Mouse (Mus musculus) gastrocnemius, adult 8-10 months (tissue): ENCODE results near the gene Rpl4. TPM values are rescaled to one million over a fixed set of nuclear protein-coding genes. Genes with fewer than 3 reads are reported as not detected.
"Not testable (repeated sequence)": the region's sequence is repeated elsewhere in the genome, so short reads cannot be mapped to it uniquely, and the experiment has no call there.

ENCODE experiments used
- DNase-seq, 2 experiments: peaks; one replicate each; pipeline ENCODE4 v3.0.0; 2022; ENCODE audit warnings: low spot score in 2 of 2
- total RNA-seq, 4 experiments: library from RNA; stranded (reverse); gene quantifications; 2 replicates each; pipeline ENCODE4 v1.2.4; 2022

Rpl4 gene
- 100 to 1,000 TPM; 608 to 758 (median 650) TPM for total RNA-seq

GRCm38 (mm10) chr9:64172816-64173665, at the start of gene Rpl4, which contains the start of gene Zwilch:
Rpl4 (plus strand) TSS chr9:64173375.
Zwilch (minus strand) TSS chr9:64173104.
- peak; percentile 72 to 77 for DNase-seq

DNA sequence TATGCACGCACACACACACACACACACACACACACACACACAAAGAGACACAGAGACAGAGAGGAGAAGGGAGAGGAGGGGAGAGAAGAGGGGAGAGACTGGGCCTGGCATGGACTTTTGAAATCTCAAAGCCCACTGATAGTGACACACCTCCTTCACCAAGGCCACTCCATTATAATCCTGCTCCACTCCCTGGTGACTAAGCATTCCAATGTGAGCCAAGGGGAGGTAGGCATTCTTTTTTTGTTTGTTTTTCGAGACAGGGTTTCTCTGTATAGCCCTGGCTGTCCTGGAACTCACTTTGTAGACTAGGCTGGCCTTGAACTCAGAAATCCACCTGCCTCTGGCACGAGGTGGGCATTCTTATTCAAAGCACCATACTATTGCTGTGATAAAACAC, 48.3 kb upstream of the Rpl4 start:
- DNase-seq = not testable (repeated sequence)

- DNase-seq = peak; percentile 39 to 71
Measured at GRCm38 (mm10) chr9:64125307-64125706, 47.9 kb upstream of the Rpl4 start.

DNA sequence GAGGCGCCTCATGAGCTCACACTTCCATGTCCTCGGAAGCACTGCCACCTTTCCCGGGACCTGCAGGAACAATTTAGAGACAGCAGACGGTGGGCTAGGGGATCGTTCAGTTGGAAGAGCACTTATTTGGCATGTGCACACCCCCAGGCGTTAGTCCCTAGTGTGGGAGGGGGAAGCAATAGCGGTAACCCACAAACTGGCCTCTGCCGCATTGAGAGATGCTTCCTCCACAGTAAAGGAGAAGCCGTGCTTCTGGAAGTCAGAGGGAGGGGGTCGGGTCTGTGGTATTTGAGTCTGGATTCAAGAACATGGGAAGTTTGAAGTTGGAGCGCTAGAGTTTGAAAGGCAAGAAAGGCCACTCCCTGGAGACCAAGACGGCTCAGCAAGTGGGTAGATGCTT, 47.1 kb upstream of the Rpl4 start:
- DNase-seq = no peak

DNA sequence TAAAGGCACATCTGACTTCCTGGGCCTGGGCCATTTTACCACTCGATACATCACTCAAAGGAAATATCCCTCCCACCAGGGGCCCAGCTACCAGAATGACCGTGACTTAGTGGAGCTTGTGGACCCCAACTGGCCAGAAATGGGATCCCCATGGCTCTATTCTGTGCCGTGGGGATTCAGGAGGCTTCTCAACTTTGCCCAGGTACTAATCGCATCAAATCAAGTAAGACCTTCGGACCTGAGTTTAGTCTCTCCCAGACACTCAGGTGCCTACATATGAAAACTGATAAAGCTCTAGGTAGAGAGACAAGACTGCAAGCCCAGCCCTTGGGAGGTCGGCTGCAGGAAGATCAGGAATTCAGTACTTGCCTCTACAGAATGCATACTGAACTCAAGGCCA, 41.6 kb upstream of the Rpl4 start:
- DNase-seq = no peak

DNA sequence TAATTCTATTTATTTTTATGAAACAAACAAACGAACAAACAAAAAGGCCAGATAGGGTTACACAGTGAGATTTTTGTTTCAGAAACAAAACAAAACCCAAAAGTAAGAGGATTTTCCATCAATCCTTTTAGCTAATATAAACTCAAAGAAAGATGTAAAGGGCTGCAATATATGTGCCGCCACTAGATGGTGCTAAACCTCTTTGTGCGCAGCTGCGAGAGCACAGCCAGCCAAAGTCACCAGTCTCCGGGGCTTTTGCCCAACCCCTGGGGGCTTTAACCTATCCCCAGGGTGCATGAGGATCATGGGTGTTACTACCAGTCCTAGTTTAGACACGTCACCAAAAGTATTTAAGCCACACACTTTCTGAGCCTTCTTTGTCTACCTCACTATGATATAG, 34.3 kb upstream of the Rpl4 start:
- DNase-seq = peak; percentile 24 to 35

GRCm38 (mm10) chr9:64139879-64140278, 33.3 kb upstream of the Rpl4 start:
- DNase-seq = no peak

DNA sequence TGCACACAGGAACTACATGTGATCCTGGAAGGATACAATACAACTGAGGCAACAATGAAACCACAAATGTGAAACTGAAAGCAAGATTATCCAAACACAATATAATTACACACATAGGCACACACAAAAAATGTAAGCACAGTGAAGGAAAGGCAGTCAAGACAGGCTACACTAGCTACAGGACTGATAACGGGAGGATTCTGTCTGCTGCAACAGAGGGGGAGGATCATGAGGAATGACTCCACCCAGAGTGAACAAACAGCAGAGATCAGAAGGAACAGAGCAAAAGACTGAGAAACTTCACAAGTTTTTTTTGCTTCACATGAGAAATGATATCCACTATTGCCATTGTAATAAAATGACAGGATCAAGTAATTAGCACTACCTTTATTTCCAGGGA, 16.5 kb upstream of the Rpl4 start:
- no peak for DNase-seq

GRCm38 (mm10) chr9:64160471-64160870, 12.7 kb upstream of the Rpl4 start:
- DNase-seq = no peak

DNA sequence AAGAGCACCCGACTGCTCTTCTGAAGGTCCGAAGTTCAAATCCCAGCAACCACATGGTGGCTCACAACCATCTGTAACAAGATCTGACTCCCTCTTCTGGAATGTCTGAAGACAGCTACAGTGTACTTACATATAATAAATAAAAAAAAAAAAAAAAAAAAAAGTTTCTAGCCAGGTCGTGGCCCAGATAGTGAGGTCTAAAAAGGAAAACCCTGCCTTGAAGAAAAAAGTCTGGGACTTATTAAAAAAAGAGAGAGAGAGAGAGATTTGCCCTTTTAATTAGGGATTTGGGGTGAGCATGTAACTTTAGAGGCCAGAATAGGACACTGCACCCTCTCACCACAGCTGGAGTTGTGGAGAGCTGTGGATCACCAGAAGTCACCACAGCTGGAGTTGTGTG, 3.2 kb upstream of the Rpl4 start:
- not testable (repeated sequence) for DNase-seq

DNA sequence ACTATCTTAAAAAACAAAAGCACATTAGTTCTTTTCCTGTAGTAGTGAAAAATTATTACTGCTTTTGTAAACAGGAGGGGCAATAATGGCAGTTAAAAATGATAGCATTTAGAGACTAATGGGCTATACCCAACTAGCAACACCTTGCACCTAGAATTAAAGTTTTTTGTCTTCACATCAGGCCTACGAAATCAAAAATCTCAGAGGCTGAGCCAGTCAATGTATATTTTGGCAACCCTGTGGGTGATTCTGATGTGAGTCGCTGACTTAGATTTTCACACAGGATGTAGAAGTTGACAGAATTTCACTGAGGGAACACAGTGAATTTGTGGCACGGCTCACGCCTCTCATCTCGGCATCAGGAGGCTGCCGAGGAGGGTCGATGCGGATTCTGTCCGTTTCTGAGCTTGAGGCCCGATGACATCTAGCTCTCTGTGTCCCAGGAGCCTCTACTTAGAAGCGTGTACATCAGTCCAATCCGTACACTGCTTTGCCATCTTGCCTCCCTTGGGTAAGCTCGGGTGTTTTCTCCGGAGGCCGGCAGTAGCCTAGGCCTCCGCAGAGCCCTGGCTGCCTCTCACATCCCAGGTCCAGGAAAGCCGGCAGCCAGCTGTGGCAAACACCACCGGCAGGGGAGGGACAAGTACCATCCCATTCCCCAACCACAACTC, 895 bp upstream of the Rpl4 start:
- DNase-seq = no peak

DNA sequence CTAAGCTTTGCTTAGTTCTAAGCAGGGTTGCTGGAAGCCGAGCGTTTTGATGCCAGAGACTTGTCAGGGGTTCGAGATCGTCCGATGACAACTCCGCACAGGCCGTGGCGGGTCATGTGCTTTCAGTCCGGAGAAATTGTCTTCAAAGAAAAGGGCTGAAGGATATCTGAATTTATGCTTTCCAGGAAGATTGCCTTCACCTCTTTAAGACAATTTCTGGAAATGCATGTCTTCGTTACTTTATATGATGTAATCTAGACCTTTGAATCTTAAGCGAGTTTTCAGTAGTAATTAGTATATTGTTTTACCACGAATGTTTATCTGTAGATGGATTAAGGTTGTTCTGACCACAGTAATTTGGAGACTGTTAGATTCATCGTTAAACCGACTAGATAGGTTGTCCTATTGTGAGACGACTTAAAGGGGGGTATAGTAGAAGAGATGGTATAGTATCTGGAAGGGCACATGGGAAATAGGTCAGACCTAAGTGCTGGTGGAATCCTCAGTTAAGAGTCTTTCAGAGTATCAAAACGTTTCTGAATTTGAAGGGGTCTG, 568 bp downstream of the Rpl4 start:
- DNase-seq = no peak

GRCm38 (mm10) chr9:64174341-64174740, 1.2 kb downstream of the Rpl4 start:
- DNase-seq = no peak

GRCm38 (mm10) chr9:64174766-64175165, 1.6 kb downstream of the Rpl4 start:
- DNase-seq = no peak

DNA sequence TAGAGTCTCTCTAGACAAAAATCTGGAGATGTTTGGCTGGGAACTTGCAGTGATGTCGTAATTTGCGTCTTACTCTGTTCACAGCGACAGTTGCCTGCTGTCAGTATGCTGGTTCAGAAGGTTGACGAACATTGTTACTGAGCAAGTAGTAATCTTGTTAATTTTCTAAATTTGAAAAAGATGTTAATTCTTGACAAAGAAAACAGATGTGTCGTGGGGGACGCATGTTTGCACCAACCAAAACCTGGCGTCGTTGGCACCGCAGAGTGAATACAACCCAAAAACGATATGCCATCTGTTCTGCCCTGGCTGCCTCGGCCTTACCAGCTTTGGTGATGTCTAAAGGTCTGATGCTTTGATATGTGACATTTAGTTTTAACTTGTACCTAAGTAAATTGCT, 2.2 kb downstream of the Rpl4 start:
- no peak for DNase-seq

- DNase-seq = no peak
Measured at GRCm38 (mm10) chr9:64178610-64178973, 5.4 kb downstream of the Rpl4 start.

DNA sequence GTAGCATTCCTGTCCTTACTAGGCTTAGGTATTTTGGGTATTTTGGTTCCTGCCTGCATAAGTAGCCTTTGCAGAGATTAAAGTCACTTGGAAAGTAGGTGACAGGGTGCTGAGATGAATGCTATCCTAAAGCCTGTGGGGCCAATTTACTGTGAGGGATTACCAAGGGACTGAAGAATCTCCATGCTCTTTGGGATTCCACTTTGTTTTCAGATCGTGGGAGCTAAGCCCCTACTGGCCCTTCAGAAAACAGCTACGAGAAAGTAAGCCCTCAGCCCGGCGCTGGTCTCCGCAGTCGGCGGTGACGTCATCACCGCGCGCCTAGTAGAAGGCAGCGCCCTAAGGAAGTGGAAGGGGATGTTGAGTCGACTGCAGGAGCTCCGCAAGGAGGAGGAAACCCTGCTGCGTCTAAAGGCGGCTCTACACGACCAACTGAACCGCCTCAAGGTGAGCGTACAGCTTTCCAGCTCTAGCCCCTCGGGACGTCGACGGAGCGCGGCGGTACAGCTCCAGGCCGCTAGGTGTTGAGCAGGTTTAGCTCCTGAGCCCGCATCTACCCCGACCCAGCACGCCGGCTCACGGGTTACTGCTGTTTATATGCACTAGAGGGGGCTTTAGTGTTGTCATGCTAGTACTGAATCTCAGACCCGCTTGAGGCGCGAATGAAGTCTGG, 5.9 kb downstream of the Rpl4 start, which contains the start of gene Snapc5:
TSS of gene Snapc5 (plus strand) at position 301 of the 673 bp plus-strand sequence.
- peak; percentile 83 for DNase-seq

- DNase-seq = not testable (repeated sequence)
Measured at GRCm38 (mm10) chr9:64183295-64183694, 10.1 kb downstream of the Rpl4 start.

- no peak for DNase-seq
Measured at GRCm38 (mm10) chr9:64184166-64184840, 11.1 kb downstream of the Rpl4 start.

GRCm38 (mm10) chr9:64193879-64194278, 20.7 kb downstream of the Rpl4 start:
- DNase-seq = no peak

DNA sequence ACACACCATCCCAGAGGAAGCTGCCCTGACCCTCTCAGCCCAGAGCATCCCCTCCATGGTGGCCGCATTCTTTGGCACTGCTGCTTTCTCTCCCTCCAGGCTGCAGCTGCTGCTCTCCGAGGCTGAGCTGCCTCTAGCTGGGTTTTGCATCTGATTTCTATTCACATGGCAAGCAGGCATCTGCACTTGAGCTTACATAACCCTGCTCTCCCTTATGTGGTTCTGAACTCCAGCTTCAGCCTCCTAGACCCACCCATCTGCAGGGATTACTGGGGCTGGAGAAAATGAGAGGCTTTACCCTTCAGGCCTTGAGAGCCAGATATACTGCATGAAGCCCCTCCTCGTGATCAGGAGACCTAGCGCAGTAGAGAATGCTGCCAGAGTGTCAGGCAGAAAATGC, 22.4 kb downstream of the Rpl4 start:
- DNase-seq = no peak
